Mouse (Mus musculus) testis, adult 2 months (tissue): ENCODE data around the gene Lrrc8a. TPM values are rescaled to one million over a fixed set of nuclear protein-coding genes. Genes with fewer than 3 reads are reported as not detected.
A peak's percentile ranks its signal among the peaks of the same experiment; 100 is the strongest.

ENCODE experiments used
- H3K27ac ChIP-seq: fragments of 200-500 bp; 2 replicates; pipeline ENCODE4 v1.5.1; 2012; ENCODE audit warnings: low read depth, low read length; ENCODE audit not compliant: control insufficient read depth, insufficient read depth
- H3K27me3 ChIP-seq: fragments of 200-500 bp; 2 replicates; pipeline ENCODE4 v1.6.1; 2012; ENCODE audit warnings: mild to moderate bottlenecking, low read length, moderate library complexity; ENCODE audit not compliant: control insufficient read depth, insufficient read depth
- H3K36me3 ChIP-seq: fragments of 200-500 bp; 2 replicates; pipeline ENCODE4 v1.6.1; 2012; ENCODE audit warnings: mild to moderate bottlenecking, low read length; ENCODE audit not compliant: control insufficient read depth, insufficient read depth
- H3K4me1 ChIP-seq: fragments of 200-500 bp; 2 replicates; pipeline ENCODE4 v1.6.1; 2012; ENCODE audit warnings: low read length; ENCODE audit not compliant: control insufficient read depth, insufficient read depth
- H3K4me3 ChIP-seq: fragments of 200-500 bp; 2 replicates; pipeline ENCODE4 v1.5.1; 2012; ENCODE audit warnings: low read depth, mild to moderate bottlenecking, low read length, moderate library complexity, mixed read lengths; ENCODE audit not compliant: control insufficient read depth
- CTCF ChIP-seq: fragments of 200-500 bp; IDR thresholded peaks from 2 replicates; pipeline ENCODE4 v1.5.1; 2012; ENCODE audit warnings: low read depth, mild to moderate bottlenecking, inconsistent platforms, low read length, moderate library complexity; ENCODE audit not compliant: control insufficient read depth, insufficient read depth, insufficient replicate concordance
- POLR2A ChIP-seq: fragments of 200-500 bp; IDR thresholded peaks from 2 replicates; pipeline ENCODE4 v1.6.1; 2012; ENCODE audit warnings: low read depth, mild to moderate bottlenecking, inconsistent platforms, low read length, moderate library complexity; ENCODE audit not compliant: control insufficient read depth
- polyA plus RNA-seq: library from polyadenylated mRNA; depleted of rRNA; stranded (reverse); fragments of >200 nt; gene quantifications from 2 replicates; pipeline ENCODE4 v1.2.3, GENCODE M21; 2012

Gene Lrrc8a
- polyA plus RNA-seq, 1 experiment = 8.8 TPM

- H3K4me3 ChIP-seq = no peak overlapping the region
- no peak for TF ChIP-seq CTCF
- TF ChIP-seq POLR2A = no peak
- no peaks in the 10 kb centered on the region for H3K27me3 ChIP-seq
- H3K27ac ChIP-seq = no peak overlapping the region
- H3K36me3 ChIP-seq = peaks cover 3% of the 10 kb centered on the region
- H3K4me1 ChIP-seq = peaks cover 3% of the 10 kb centered on the region; the same call in 1 of the 2 replicates
Observed at GRCm38 (mm10) chr2:30263811-30264210, 26.3 kb downstream of the Lrrc8a start.

- Histone ChIP-seq H3K27ac (peak overlapping the region; percentile 12), H3K4me1 (peaks cover 3% of the 10 kb centered on the region; the same call in 1 of the 2 replicates), H3K27me3 (no peaks in the 10 kb centered on the region), H3K36me3 (peaks cover 3% of the 10 kb centered on the region), H3K4me3 (no peak overlapping the region)
- TF ChIP-seq CTCF (no peak), POLR2A (no peak)
Observed at GRCm38 (mm10) chr2:30264671-30265519, 27.4 kb downstream of the Lrrc8a start.

- peaks cover 3% of the 10 kb centered on the region; the same call in 1 of the 2 replicates for H3K4me1 ChIP-seq
- TF ChIP-seq CTCF (no peak), POLR2A (no peak)
- H3K36me3 ChIP-seq = peaks cover 3% of the 10 kb centered on the region
- H3K27ac ChIP-seq = peak within 1 kb of the TSS; percentile 12
- no peak within 1 kb of the TSS for H3K4me3 ChIP-seq
- H3K27me3 ChIP-seq = no peaks in the 10 kb centered on the region
Observed at GRCm38 (mm10) chr2:30265767-30266253, 28.3 kb downstream of the Lrrc8a start, which contains the start of gene Phyhd1. Gene Phyhd1, plus strand, starts transcription at chr2:30266203.

GRCm38 (mm10) chr2:30266392-30266941 is 29.0 kb downstream of the Lrrc8a start:
- peak overlapping the region; percentile 3 for H3K27ac ChIP-seq
- no peaks in the 10 kb centered on the region for H3K27me3 ChIP-seq
- TF ChIP-seq CTCF (no peak), POLR2A (no peak)
- H3K4me3 ChIP-seq = no peak overlapping the region
- peaks cover 3% of the 10 kb centered on the region for H3K36me3 ChIP-seq
- peaks cover 3% of the 10 kb centered on the region; the same call in 1 of the 2 replicates for H3K4me1 ChIP-seq

- no peak overlapping the region for H3K27ac ChIP-seq
- H3K27me3 ChIP-seq = no peaks in the 10 kb centered on the region
- peaks cover under 1% of the 10 kb centered on the region; the same call in 1 of the 2 replicates for H3K36me3 ChIP-seq
- peaks cover 3% of the 10 kb centered on the region; the same call in 1 of the 2 replicates for H3K4me1 ChIP-seq
- no peak overlapping the region for H3K4me3 ChIP-seq
- TF ChIP-seq CTCF (no peak), POLR2A (no peak)
Observed at GRCm38 (mm10) chr2:30267466-30267865, 30.0 kb downstream of the Lrrc8a start.

- Histone ChIP-seq H3K36me3 (no peaks in the 10 kb centered on the region), H3K4me3 (no peak overlapping the region), H3K27me3 (no peaks in the 10 kb centered on the region), H3K4me1 (peaks cover 3% of the 10 kb centered on the region; the same call in 1 of the 2 replicates), H3K27ac (no peak overlapping the region)
- TF ChIP-seq POLR2A (no peak), CTCF (no peak)
Observed at GRCm38 (mm10) chr2:30268371-30268770, 30.9 kb downstream of the Lrrc8a start.
